Mouse (Mus musculus) stomach, postnatal 0 days (tissue): Measurements from ENCODE around the gene Impg2.
A peak's percentile ranks its signal among the peaks of the same experiment; 100 is the strongest.

ENCODE experiments used
- CTCF ChIP-seq: IDR thresholded peaks from 2 replicates; pipeline ENCODE4 v1.5.1; 2016; ENCODE audit warnings: antibody characterized with exemption, low read depth, mild to moderate bottlenecking, moderate library complexity
- EP300 ChIP-seq: optimal IDR thresholded peaks from 2 replicates; pipeline ENCODE3; 2016; ENCODE audit warnings: antibody characterized with exemption

- TF ChIP-seq CTCF (peak; percentile 77), EP300 (no peak)
Observed at GRCm38 (mm10) chr16:56311291-56311690, 107.2 kb downstream of the Impg2 start.
